Mouse (Mus musculus): ENCODE measurements at regions not wholly inside any gene's neighbourhood (a gene's known extent, or its start where the extent isn't known, plus 50 kb on each side); places are given as distances from the start of the nearest gene placed in this dataset.

GRCm38 (mm10) chr1:35524788-35525187, 543.4 kb upstream of the Hs6st1 start:
- TF ChIP-seq POLR2A (IDR thresholded peaks at IDR 0.05; ENCODE audit: low read depth, low read length) = no peak
- no peak for TF ChIP-seq CTCF (IDR thresholded peaks at IDR 0.05; ENCODE audit: extremely low read depth, insufficient read length, insufficient replicate concordance, low read depth, low read length)
